Mouse (Mus musculus): ENCODE results near the gene Prcp. TPM values are rescaled to one million over a fixed set of nuclear protein-coding genes. Genes with fewer than 3 reads are reported as not detected.
"Not testable (repeated sequence)": the region's sequence is repeated elsewhere in the genome, so short reads cannot be mapped to it uniquely, and the experiment has no call there.

The Prcp gene
- polyA plus RNA-seq, 1 experiment = 11.8 TPM

DNA sequence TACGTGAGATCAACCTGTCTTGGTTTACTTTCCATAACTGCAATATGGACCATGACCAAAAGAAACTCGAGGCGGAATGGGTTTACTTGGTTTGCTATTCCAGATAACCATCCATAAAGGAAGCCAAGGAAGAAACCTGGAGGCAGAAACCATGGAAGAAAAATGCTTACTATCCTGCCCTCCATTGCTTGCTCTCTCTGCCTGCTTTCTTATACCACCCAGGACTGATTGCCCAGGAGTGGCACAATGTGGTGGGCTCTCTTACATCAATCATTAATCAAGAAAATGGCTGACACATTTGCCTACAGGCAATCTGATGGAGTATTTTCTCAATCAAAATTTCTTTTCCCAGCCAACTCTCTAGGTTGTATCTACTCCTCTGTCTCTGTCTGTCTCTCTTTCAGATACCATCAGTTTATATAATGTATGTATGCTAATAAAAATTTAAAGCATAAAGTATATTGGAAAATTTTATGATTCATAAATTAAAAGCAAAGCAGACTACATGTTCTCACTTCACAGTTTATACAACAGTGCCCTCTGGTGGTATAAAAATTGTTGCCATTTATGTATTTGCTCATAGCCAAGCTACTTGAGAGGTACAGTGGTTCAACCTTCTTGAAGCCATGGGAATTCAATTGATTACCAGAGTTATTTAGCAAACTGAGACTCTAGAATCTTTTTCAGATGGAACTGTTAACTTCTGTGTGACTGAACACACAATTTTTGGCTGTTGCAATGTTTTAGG is 90.7 kb downstream of the Prcp start:
- 61% methylated on average over 3 of the region's 3 CpGs for WGBS
- DNase-seq (ENCODE audit: low read depth, low spot score) = peak; percentile 28

DNA sequence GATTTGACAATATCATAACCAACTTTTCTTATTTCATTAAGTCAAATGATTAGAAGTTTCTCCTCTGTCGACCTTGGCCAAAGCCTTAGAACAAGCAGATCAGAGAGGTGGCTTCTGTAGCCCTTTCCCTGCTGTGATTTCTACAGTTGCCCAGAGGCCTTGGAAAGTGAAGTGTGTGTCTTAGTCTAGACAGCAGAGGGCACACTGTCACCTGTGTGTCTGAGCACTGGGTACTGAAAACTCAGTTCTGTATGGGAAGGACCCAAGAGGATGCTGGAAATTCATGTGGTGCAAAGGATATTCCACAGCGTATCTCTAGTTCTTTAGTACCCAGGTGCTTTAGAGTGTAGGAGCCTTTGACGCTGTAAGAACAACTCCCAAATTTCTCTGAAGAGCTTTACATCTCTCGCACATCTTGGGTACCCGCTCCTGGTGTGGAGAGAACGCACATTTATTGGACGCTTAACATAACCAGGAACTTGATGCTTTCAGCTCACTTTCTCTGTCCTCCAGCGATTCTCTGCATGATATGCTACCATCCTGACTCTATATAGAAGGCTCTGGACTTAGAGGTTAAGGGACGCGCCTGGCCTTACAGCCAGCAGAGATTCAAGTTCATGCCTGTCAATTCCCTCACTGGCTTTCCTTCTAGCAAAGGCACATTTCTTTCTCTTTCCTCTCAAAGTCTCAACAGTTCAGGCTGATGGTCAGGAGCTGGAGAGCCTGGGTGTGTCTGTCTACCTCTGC is 93.3 kb downstream of the Prcp start:
- DNase-seq (ENCODE audit: low read depth, low spot score) = no peak
- whole genome bisulfite sequencing = 69% methylated on average over 10 of the region's 10 CpGs

DNA sequence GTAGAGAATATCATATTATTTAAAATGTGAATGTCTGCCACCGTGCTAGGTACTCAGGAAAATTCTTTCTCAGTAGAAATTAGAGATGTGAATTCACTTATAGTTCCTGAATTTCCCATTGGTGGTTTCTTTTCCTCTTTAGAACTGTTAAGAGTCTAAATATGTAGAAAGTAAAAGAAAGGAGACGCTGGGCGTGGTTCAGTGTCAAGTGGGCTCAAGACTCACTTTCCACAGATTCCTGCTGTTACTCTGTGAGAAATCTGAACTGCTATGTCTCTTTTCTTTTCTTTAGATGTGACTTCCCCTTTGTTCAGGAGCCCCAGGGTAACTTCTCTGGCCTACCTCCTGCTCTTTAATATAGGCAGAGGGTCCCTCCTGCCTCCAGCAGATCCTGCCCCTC is 103.2 kb downstream of the Prcp start:
- no peak for DNase-seq (ENCODE audit: low read depth, low spot score)
- WGBS = 83% methylated on average over 3 of the region's 3 CpGs

DNA sequence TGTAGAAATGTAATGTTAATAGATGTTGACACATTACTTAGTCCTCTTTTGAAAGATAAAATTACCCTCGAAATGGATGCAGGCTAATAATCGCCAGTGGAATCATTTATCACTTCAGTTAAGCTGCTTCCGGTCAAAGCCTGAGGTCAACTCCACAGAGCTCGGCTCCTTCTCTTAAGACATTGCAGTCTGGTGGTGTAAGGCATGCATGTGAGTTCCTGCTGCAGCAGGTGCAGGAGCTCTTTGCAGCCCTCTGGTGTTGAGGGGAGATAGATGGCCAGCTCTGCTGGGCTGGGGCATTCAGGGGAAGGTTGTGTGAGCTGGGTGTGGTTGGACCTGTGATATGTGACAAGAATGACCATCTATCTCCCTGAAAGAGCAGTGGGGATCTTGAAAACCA is 104.0 kb downstream of the Prcp start:
- no peak for DNase-seq (ENCODE audit: low read depth, low spot score)
- WGBS = 76% methylated on average over 4 of the region's 4 CpGs

DNA sequence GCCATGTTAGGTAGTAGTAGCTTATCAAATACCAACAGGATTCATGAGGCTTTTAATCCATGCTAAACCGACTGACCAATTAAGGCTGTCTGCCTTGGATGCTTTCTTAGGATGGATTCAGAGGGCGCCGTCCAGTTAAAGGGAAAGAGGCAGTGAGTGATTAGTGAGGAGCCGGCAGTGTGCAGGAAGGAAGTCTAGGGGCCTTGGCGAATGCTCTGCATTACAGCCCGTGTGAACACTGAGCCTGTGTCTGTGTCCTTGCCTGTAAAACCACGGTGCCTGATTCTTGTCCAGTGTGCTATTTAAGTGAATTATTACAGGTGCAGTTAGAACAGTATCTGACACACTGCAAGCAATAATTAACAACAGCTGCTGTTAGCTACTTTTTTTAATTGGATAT is 104.5 kb downstream of the Prcp start:
- not testable (repeated sequence) for DNase-seq (ENCODE audit: low read depth, low spot score)
- WGBS = 47% methylated on average over 7 of the region's 7 CpGs

DNA sequence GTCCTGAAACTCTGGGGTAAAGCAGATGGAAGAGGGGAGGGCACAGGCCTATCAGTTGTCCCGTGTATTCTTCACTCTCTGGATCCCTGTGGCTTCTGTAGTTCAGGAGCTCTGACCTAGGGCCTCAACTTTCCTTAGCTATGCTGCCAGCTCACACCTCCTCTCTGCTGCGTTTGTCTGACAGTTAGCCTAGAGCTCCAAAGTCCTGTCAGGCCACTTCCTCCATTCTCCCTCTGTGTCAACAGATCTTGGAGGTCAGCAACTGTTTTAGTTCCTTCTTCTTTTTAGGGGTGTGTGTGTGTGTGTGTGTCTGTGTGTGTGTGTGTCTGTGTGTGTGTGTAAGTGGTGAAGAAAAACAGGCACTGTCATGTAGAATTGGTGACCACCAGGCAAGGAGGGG is 106.5 kb downstream of the Prcp start:
- WGBS = 9% methylated on average over 2 of the region's 2 CpGs
- DNase-seq (ENCODE audit: low read depth, low spot score) = peak; percentile 4

DNA sequence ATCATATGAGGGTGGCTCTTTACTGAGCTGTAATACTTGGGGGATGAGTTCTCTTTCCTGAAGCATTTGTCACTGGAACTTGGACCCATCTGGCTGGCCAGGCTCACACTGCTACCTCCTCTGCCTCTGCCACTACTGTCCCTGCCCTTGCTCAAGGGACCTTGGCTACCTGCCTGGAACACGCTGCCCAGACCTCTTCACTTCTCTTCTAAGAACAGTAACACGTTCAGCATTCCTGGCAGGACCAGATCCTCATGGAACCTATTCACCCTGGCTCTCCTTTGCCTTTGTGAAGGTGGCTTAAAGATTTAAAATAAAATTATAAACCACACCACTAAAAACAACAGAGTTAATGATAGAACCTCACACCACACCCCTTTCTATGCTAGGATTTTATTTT is 107.6 kb downstream of the Prcp start:
- 35% methylated on average over 2 of the region's 2 CpGs for WGBS
- DNase-seq (ENCODE audit: low read depth, low spot score) = no peak

Other genes starting within 250 kb of the Prcp start
- gene Ankrd42, start 237.3 kb upstream of the Prcp start, polyA plus RNA-seq (2012; rRNA removed) = 0.30 and 0.36 TPM in 2 replicates
- gene Pcf11, start 204.5 kb upstream of the Prcp start, polyA plus RNA-seq (2012; rRNA removed) = 9.9 and 12.3 TPM in 2 replicates
- gene Rab30, start 132.9 kb upstream of the Prcp start, polyA plus RNA-seq (2012; rRNA removed) = 1.1 and 3.7 TPM in 2 replicates
- gene Ddias, start 223 bp upstream of the Prcp start, polyA plus RNA-seq (2012; rRNA removed) = 0.49 and 0.55 TPM in 2 replicates
- 0.14 and 0.18 TPM in 2 replicates for gene Fam181b, start 205.4 kb downstream of the Prcp start, polyA plus RNA-seq (2012; rRNA removed)